Mouse (Mus musculus) myocyte (in vitro differentiated cells): Measurements from ENCODE around the gene Cpne5.

Experiments
- CEBPB ChIP-seq: IDR thresholded peaks from 2 replicates; pipeline ENCODE4 v1.6.1; 2011; ENCODE audit warnings: mild to moderate bottlenecking, moderate library complexity; ENCODE audit not compliant: poor library complexity, insufficient read depth, severe bottlenecking
- E2F4 ChIP-seq: IDR thresholded peaks from one replicate; pipeline ENCODE4 v1.6.1; 2011; ENCODE audit warnings: mild to moderate bottlenecking, control low read depth, moderate library complexity; ENCODE audit not compliant: insufficient read depth
- MAX ChIP-seq: IDR thresholded peaks from one replicate; pipeline ENCODE4 v1.6.1; 2011; ENCODE audit warnings: low read depth, mild to moderate bottlenecking, control low read depth
- MYOD1 ChIP-seq, 3 experiments: IDR thresholded peaks; one replicate each; pipeline ENCODE4 v1.6.1; 2011; ENCODE audit warnings: control low read depth in 2 of 3, low read depth in 2 of 3, mild to moderate bottlenecking in 2 of 3, moderate library complexity in 1 of 3; ENCODE audit not compliant: insufficient read length in 2 of 3, control insufficient read depth in 1 of 3
- MYOG ChIP-seq, 3 experiments: IDR thresholded peaks; one replicate each; pipeline ENCODE4 v1.6.1; 2011; ENCODE audit warnings: control low read depth in 2 of 3, low read depth in 2 of 3, mild to moderate bottlenecking in 2 of 3; ENCODE audit not compliant: insufficient read length in 2 of 3, control insufficient read depth in 1 of 3, insufficient read depth in 1 of 3
- POLR2A ChIP-seq: IDR thresholded peaks from one replicate; pipeline ENCODE4 v1.6.1; 2011; ENCODE audit warnings: low read depth, mild to moderate bottlenecking, control low read depth, moderate library complexity; ENCODE audit not compliant: insufficient read length
- POLR2AphosphoS2 ChIP-seq: IDR thresholded peaks from one replicate; pipeline ENCODE4 v1.6.1; 2011; ENCODE audit warnings: low read depth, control low read depth; ENCODE audit not compliant: insufficient read length
- REST ChIP-seq: IDR thresholded peaks from one replicate; pipeline ENCODE4 v1.6.1; 2011; ENCODE audit warnings: mild to moderate bottlenecking, control low read depth, moderate library complexity; ENCODE audit not compliant: insufficient read depth, insufficient read length
- SRF ChIP-seq: IDR thresholded peaks from one replicate; pipeline ENCODE4 v1.6.1; 2011; ENCODE audit warnings: low read depth; ENCODE audit not compliant: control insufficient read depth, insufficient read length
- TCF12 ChIP-seq: IDR thresholded peaks from one replicate; pipeline ENCODE4 v1.6.1; 2011; ENCODE audit warnings: mild to moderate bottlenecking, control low read depth; ENCODE audit not compliant: poor library complexity, insufficient read depth, severe bottlenecking
- USF1 ChIP-seq: IDR thresholded peaks from one replicate; pipeline ENCODE4 v1.6.1; 2011; ENCODE audit warnings: low read depth, mild to moderate bottlenecking, control low read depth, moderate library complexity

GRCm38 (mm10) chr17:29129341-29129740 lies 108.6 kb downstream of the Cpne5 start:
- TF ChIP-seq POLR2A = no peak
- TF ChIP-seq MAX = no peak
- TF ChIP-seq POLR2AphosphoS2 = no peak
- TF ChIP-seq USF1 = no peak
- TF ChIP-seq MYOD1 (IDR thresholded peaks at IDR 0.05; ENCODE audit: control insufficient read depth in 1 of 3, insufficient read length in 2 of 3, low read depth in 2 of 3) = no peak
- no peak for TF ChIP-seq E2F4
- no peak for TF ChIP-seq MYOG (IDR thresholded peaks at IDR 0.05; ENCODE audit: control insufficient read depth in 1 of 3, insufficient read depth in 1 of 3, insufficient read length in 2 of 3, low read depth in 2 of 3)
- TF ChIP-seq CEBPB = no peak
- no peak for TF ChIP-seq SRF
- TF ChIP-seq REST = no peak
- TF ChIP-seq TCF12 = no peak
